Mouse (Mus musculus) liver, embryonic 13.5 days (tissue): ENCODE data around the gene Sstr4. TPM values are rescaled to one million over a fixed set of nuclear protein-coding genes. Genes with fewer than 3 reads are reported as not detected.

Experiments used
- ATAC-seq: fragments of 200-750 bp; cut with Nextera tagmentation; 2 replicates; pipeline ENCODE4 v1.8.0; 2017; ENCODE audit warnings: low read depth, mild to moderate bottlenecking, moderate number of reproducible peaks, moderate library complexity
- DNase-seq: peaks from one replicate; pipeline ENCODE4 v3.0.0; 2022
- H3K27ac ChIP-seq: fragments of 300-500 bp; sonication (generic); 2 replicates; pipeline ENCODE4 v1.5.1; 2015; ENCODE audit warnings: moderate library complexity, mild to moderate bottlenecking, inconsistent platforms
- H3K27me3 ChIP-seq: fragments of 300-500 bp; sonication (generic); 2 replicates; pipeline ENCODE4 v1.6.1; 2015; ENCODE audit warnings: mild to moderate bottlenecking, inconsistent platforms
- H3K36me3 ChIP-seq: fragments of 300-500 bp; sonication (generic); 2 replicates; pipeline ENCODE4 v1.6.1; 2015; ENCODE audit warnings: mild to moderate bottlenecking, inconsistent platforms
- H3K4me1 ChIP-seq: fragments of 300-500 bp; sonication (generic); replicated peaks from 2 replicates; pipeline ENCODE4 v1.6.1; 2015; ENCODE audit warnings: inconsistent platforms
- H3K4me2 ChIP-seq: fragments of 300-500 bp; sonication (generic); 2 replicates; pipeline ENCODE4 v1.6.1; 2015; ENCODE audit warnings: inconsistent platforms, mild to moderate bottlenecking, moderate library complexity
- H3K4me3 ChIP-seq: fragments of 300-500 bp; sonication (generic); replicated peaks from 2 replicates; pipeline ENCODE4 v1.5.1; 2015; ENCODE audit warnings: mild to moderate bottlenecking, inconsistent platforms
- H3K9ac ChIP-seq: fragments of 300-500 bp; sonication (generic); 2 replicates; pipeline ENCODE4 v1.6.1; 2015; ENCODE audit warnings: mild to moderate bottlenecking, inconsistent platforms
- H3K9me3 ChIP-seq: fragments of 300-500 bp; sonication (generic); replicated peaks from 2 replicates; pipeline ENCODE4 v1.6.1; 2016; ENCODE audit warnings: inconsistent platforms
- WGBS: fragments of 180-500 bp; shearing (Covaris S2); methylation state at CpG from one replicate; pipeline ENCODE4 v1.1.7; 2015; ENCODE audit not compliant: insufficient replicate concordance; 5-methylcytosine and 5-hydroxymethylcytosine counted together
- polyA plus RNA-seq: library from polyadenylated mRNA; unstranded; fragments of >200 nt; fragmentation: Nextera tagmentation; extraction: Ambion mirVana; gene quantifications from 2 replicates; pipeline ENCODE4 v1.2.1, GENCODE M21; 2015

The Sstr4 gene
- polyA plus RNA-seq, 1 experiment from 2014 or later = not detected

DNA sequence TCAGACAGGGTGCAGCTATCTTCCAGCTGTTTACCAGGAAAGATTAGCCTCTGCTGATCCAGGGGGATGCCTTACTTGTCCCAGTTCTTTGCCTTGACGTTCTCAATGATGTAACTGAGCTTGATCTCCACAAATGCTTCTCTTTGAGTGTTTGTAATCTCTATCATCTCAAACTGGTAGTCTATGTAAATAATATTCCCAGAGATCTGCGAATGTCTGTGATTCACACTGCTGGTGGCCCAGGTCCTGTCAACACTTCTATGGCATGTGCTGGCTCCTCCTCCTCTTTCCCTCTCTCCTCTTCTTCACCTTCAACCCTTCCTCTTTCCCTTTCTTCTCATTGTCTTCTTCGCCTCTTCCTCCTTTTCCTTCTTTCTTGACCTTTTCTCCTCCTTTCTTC is 24.0 kb downstream of the Sstr4 start:
- Histone ChIP-seq H3K36me3 (no peaks in the 10 kb centered on the region), H3K4me1 (no peaks in the 10 kb centered on the region), H3K27me3 (no peaks in the 10 kb centered on the region), H3K4me3 (no peak overlapping the region), H3K9me3 (no peaks in the 10 kb centered on the region), H3K9ac (no peak overlapping the region), H3K27ac (no peak overlapping the region), H3K4me2 (no peak overlapping the region)
- ATAC-seq (no peak), DNase-seq (no peak)
- WGBS = 53% methylated on average over 3 of the region's 3 CpGs

DNA sequence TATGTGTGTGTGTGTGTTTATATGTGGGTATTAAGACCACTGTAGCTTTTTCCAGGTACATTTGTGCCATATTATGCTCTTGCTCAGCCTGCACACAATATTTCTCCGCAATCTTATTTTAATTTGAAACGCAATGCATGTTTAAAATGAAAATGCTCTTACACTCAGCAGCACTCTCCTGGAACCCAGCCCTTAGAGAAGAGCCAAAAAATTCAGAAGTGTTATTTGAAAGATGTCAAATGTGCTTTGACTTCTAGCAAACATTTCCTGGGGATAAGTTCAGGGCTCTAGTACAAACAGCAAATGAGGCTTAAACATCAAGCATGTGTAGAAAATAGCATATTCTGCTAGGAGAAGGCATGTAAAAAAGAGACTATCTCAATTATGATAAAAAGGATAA is 24.6 kb downstream of the Sstr4 start:
- WGBS = 68% methylated on average over 2 of the region's 2 CpGs

DNA sequence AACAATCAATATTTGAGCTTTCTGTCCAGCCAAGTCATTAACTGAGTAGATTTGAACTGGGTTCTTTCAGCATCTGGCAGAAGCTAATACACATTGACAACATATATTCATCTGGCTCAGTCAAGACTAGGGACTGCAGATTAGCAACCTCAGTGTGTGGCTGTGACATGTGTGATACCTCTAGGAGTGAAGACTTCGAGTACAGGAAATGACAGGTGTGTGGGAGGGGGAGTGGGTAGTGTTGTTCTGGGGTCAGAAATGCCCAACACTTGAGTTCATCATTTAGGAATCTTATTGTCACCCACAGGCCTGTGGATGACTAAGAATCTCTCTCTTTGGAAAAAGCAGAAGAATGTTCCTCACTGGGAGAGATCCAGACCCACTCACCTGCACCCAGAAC is 26.0 kb downstream of the Sstr4 start:
- Histone ChIP-seq H3K9me3 (no peaks in the 10 kb centered on the region), H3K4me1 (no peaks in the 10 kb centered on the region), H3K4me2 (no peak overlapping the region), H3K27me3 (no peaks in the 10 kb centered on the region), H3K9ac (no peak overlapping the region), H3K27ac (no peak overlapping the region), H3K36me3 (no peaks in the 10 kb centered on the region), H3K4me3 (no peak overlapping the region)
- no peak for DNase-seq
- no peak for ATAC-seq
- WGBS = 25% methylated on average over 1 of the region's 1 CpGs

More for the DNA sequence above, 24.6 kb downstream of the Sstr4 start:
- H3K4me2 ChIP-seq = no peak overlapping the region
- no peak overlapping the region for H3K4me3 ChIP-seq
- H3K4me1 ChIP-seq = no peaks in the 10 kb centered on the region
- no peaks in the 10 kb centered on the region for H3K9me3 ChIP-seq
- DNase-seq (no peak), ATAC-seq (no peak)
- no peak overlapping the region for H3K9ac ChIP-seq
- no peaks in the 10 kb centered on the region for H3K27me3 ChIP-seq
- no peak overlapping the region for H3K27ac ChIP-seq
- no peaks in the 10 kb centered on the region for H3K36me3 ChIP-seq

DNA sequence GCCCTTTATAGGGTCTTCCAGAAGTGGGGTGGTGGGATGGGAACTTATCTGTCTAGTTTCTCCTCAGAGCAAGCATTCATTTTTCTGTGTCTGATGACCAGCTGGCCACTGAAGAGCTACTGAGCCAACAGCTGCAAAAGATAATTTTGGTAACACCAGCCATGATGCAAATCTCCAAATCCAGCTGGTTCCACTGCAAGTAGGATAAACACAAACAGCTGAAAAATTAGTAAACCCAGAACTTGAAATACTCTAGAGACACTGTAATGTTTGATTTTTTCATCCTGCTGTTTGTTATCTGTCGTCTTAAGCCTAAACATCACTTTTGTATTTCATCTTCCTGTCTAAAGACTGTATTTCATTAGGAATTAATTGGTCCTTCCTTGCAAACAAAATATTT is 26.6 kb downstream of the Sstr4 start:
- Histone ChIP-seq H3K4me1 (no peaks in the 10 kb centered on the region), H3K36me3 (no peaks in the 10 kb centered on the region), H3K27me3 (no peaks in the 10 kb centered on the region), H3K4me2 (no peak overlapping the region), H3K9me3 (no peaks in the 10 kb centered on the region), H3K27ac (no peak overlapping the region), H3K9ac (no peak overlapping the region), H3K4me3 (no peak overlapping the region)
- 33% methylated on average over 1 of the region's 1 CpGs for whole genome bisulfite sequencing
- ATAC-seq = no peak
- no peak for DNase-seq

DNA sequence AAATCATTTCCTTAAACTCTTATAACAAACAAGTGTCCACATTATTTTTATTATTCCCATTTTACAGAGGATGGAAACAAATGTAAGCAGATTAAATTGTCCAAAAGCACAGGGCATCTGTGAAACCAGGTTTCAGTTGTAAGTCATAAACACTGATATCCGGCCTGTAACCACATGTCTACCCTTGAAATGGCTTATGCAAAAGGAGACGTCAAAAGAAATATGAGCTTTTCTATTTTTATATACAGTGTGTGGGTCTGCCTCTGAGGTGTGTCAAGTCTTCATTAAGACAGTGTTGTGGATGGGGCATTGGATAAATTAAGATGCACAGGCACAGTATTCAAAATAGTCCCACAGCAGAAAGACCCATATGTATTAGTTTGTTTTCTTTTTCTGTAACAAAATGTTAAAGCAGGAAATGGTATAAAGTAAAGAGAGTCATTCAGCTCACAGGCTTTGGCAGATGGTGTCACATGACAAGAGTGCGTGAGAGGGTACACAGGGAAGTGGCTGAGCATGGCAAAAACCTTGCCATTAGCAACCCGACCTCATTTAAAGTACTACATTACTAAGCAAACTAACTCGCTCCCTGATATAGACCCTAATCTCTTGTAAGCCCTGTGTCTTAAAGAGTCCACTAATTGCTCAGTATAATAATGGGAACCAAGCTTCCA is 30.7 kb downstream of the Sstr4 start:
- no peak for ATAC-seq
- WGBS = 48% methylated on average over 5 of the region's 5 CpGs
- H3K4me1 ChIP-seq = no peaks in the 10 kb centered on the region

DNA sequence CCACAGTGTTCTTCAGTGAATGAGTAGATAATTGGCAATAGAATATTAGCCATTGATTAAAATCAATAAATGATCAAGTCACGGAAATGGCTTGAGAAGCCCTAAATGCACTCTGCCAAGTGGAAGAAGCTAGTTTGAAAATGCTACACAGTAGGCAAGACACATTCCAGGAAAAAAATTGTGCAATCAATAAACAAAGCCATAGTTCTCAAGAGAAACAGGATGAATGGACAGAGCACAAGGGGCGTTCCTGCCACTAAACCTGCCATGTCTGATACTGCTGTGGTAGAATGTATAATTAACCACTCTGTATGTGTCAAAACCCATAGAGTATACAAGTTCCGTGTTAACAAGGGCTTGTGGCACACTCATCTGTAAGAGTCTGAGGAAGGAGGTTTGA is 32.4 kb downstream of the Sstr4 start:
- ATAC-seq = no peak
- WGBS = 62% methylated on average over 3 of the region's 3 CpGs
- H3K4me1 ChIP-seq = no peaks in the 10 kb centered on the region

More for the DNA sequence above, 30.7 kb downstream of the Sstr4 start:
- Histone ChIP-seq H3K9ac (no peak overlapping the region), H3K9me3 (no peaks in the 10 kb centered on the region), H3K4me2 (no peak overlapping the region), H3K27me3 (no peaks in the 10 kb centered on the region), H3K27ac (no peak overlapping the region), H3K4me3 (no peak overlapping the region), H3K36me3 (no peaks in the 10 kb centered on the region)
- DNase-seq = no peak

DNA sequence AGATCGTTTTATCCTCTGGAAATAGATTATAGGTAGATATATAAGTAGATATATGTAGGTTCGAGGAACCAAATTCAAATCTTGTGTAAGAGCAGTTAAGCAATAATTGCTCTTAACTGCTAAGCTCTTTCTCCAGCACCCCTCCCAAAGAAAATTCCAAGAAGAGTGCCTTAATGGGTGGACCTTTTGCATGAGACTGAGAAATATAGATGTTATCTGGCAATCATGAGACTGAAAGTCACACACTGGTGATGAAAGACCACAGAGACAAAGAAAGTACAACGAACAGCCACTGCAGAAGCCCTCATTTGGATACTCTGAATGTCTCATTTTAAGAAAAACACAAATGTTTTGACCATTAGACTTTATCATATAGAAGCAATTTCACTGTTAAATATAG is 33.4 kb downstream of the Sstr4 start:
- no peak overlapping the region for H3K27ac ChIP-seq
- 45% methylated on average over 3 of the region's 3 CpGs for WGBS
- no peak overlapping the region for H3K4me2 ChIP-seq
- H3K9me3 ChIP-seq = no peaks in the 10 kb centered on the region
- DNase-seq = no peak
- H3K9ac ChIP-seq = no peak overlapping the region
- H3K4me1 ChIP-seq = no peaks in the 10 kb centered on the region
- no peaks in the 10 kb centered on the region for H3K36me3 ChIP-seq
- no peak overlapping the region for H3K4me3 ChIP-seq
- H3K27me3 ChIP-seq = no peaks in the 10 kb centered on the region
- no peak for ATAC-seq

More for the DNA sequence above, 32.4 kb downstream of the Sstr4 start:
- H3K4me2 ChIP-seq = no peak overlapping the region
- no peak overlapping the region for H3K9ac ChIP-seq
- H3K27me3 ChIP-seq = no peaks in the 10 kb centered on the region
- no peak overlapping the region for H3K4me3 ChIP-seq
- no peaks in the 10 kb centered on the region for H3K36me3 ChIP-seq
- no peak overlapping the region for H3K27ac ChIP-seq
- no peak for DNase-seq
- no peaks in the 10 kb centered on the region for H3K9me3 ChIP-seq

DNA sequence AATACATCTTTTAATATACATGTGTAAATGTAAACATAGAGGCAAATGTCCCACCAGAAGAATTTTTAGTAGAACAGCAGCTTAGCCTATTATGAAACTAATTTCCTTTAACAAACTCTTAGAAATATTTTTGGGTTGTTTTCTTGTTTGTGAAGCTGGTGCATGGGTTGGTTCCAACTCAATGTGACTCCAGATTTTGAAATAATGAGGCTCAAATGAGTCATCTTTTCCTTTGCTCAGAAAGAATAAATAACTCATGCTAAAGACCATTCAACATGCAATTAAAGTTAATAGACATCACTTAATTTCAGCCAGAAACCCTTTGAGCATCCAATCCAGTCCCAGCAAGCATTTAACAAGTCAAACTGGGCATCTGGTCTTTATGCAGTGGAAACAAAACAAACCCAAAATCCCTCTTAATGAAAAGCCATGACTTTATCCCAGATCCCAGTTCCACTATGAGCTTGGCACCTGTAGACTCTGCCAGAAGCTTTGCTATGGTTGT is 33.9 kb downstream of the Sstr4 start:
- Histone ChIP-seq H3K4me3 (no peak overlapping the region), H3K9ac (no peak overlapping the region), H3K27ac (no peak overlapping the region), H3K4me1 (no peaks in the 10 kb centered on the region), H3K27me3 (no peaks in the 10 kb centered on the region), H3K4me2 (no peak overlapping the region), H3K36me3 (no peaks in the 10 kb centered on the region), H3K9me3 (no peaks in the 10 kb centered on the region)
- no peak for ATAC-seq
- DNase-seq = no peak

DNA sequence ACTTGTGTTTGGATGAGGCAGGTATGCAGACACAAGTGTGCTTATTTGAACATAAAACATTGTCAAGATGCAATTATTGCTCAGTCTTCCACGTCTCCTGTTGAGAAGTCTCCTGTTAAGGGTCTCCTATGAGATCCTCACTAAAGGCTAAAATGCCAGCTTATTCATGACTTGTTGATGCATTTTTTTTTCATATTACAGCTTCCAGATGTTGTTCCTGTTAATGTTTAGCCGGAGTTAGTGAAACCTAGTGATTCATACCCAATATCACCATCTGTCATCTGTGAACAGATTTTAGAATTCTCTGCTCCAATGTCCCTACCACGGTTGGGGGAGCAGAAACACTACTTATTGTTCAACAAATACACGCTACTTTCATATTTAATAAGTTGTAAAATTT is 35.8 kb downstream of the Sstr4 start:
- DNase-seq (no peak), ATAC-seq (no peak)
- Histone ChIP-seq H3K9me3 (no peaks in the 10 kb centered on the region), H3K4me2 (no peak overlapping the region), H3K27me3 (no peaks in the 10 kb centered on the region), H3K9ac (no peak overlapping the region), H3K4me3 (no peak overlapping the region), H3K4me1 (no peaks in the 10 kb centered on the region), H3K27ac (no peak overlapping the region), H3K36me3 (no peaks in the 10 kb centered on the region)
- WGBS = 47% methylated on average over 4 of the region's 4 CpGs

DNA sequence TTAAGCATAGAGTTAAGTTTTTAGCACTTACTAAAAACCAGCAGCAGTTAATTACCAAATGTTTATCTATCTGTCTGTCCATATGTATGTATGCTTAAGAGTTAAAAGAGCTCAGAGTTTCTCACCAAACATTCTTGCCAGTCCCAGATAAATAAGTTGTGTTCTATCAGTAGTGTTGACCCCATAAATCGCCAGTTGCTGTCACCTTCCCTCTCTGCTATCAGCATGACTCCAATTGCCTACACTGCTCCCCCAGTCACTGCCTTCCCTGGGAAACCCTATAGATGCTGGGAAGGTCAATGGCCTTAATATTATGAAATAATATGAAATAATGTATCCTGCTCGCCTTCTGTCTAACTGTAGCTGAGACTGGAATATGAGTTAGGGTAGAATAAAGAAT is 37.2 kb downstream of the Sstr4 start:
- Histone ChIP-seq H3K27me3 (no peaks in the 10 kb centered on the region), H3K9ac (no peak overlapping the region), H3K9me3 (no peaks in the 10 kb centered on the region), H3K27ac (no peak overlapping the region), H3K4me2 (no peak overlapping the region), H3K36me3 (no peaks in the 10 kb centered on the region), H3K4me3 (no peak overlapping the region), H3K4me1 (no peaks in the 10 kb centered on the region)
- DNase-seq = no peak
- ATAC-seq = no peak
- WGBS = 36% methylated on average over 2 of the region's 2 CpGs

DNA sequence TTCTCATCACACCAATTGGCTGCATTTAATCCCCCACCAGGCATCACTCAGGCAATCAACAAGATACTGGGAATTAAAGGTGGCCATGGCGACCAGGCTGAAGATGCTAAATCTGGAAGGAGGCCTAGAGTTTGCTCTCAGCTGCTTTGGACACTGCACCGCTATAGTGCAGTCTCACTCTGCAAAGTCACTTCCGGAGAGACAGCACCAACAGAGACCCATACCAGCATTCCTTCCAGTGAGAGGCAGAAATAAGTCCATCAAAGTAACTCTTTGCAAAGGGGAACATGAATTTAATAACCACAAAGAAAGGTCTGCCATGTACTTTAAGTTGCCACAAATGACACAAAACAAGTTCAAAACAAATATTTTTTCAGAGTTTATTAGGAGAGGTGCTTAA is 41.1 kb downstream of the Sstr4 start:
- Histone ChIP-seq H3K4me3 (no peak overlapping the region), H3K36me3 (no peaks in the 10 kb centered on the region), H3K9me3 (no peaks in the 10 kb centered on the region), H3K27ac (no peak overlapping the region), H3K4me2 (no peak overlapping the region), H3K4me1 (no peaks in the 10 kb centered on the region), H3K9ac (no peak overlapping the region), H3K27me3 (no peaks in the 10 kb centered on the region)
- ATAC-seq = no peak
- DNase-seq = no peak
- 33% methylated on average over 3 of the region's 3 CpGs for WGBS

DNA sequence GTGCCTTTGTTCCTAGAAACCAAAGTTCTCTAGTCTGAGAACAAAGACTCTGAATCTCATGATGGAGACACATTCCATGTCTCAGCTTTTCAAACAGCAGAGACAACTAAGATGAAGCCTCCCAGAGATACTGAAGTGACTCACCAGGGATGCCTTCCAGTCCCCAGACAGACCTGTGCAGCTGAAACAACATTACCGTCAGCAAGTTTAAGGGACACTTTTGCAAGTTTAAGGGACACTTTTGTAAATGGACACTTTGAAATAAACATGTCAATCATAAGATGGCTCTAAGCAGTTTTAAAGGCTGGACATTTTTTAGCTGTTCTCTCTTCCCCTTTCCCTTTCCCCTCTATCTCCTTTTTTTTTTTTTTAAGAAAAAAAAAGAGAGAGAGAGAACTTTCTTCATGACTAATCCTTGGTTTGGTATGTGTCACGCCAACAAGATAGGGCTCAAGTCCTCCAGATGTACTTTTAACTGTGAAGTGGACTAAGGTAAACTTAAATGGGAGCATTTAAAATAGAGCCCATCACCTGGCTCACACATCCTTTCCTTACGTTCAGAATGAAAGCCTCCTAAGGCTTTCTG is 44.6 kb downstream of the Sstr4 start:
- H3K9me3 ChIP-seq = no peaks in the 10 kb centered on the region
- no peaks in the 10 kb centered on the region for H3K27me3 ChIP-seq
- H3K4me1 ChIP-seq = peaks cover 3% of the 10 kb centered on the region; the same call in 1 of the 2 replicates
- H3K27ac ChIP-seq = no peak overlapping the region
- DNase-seq (no peak), ATAC-seq (no peak)
- no peaks in the 10 kb centered on the region for H3K36me3 ChIP-seq
- 0 out of 2 replicates have a peak overlapping the region, but pooled peaks have one; percentile 28 for H3K4me2 ChIP-seq
- 36% methylated on average over 3 of the region's 3 CpGs for WGBS
- no peak overlapping the region for H3K9ac ChIP-seq
- no peak overlapping the region for H3K4me3 ChIP-seq
